Mouse (Mus musculus) 416B (cell line): ENCODE measurements around the gene Lyve1.

ENCODE experiments used
- DNase-seq: peaks from one replicate; pipeline ENCODE4 v3.0.0; 2011; ENCODE audit warnings: low read depth

Gene Lyve1

DNA sequence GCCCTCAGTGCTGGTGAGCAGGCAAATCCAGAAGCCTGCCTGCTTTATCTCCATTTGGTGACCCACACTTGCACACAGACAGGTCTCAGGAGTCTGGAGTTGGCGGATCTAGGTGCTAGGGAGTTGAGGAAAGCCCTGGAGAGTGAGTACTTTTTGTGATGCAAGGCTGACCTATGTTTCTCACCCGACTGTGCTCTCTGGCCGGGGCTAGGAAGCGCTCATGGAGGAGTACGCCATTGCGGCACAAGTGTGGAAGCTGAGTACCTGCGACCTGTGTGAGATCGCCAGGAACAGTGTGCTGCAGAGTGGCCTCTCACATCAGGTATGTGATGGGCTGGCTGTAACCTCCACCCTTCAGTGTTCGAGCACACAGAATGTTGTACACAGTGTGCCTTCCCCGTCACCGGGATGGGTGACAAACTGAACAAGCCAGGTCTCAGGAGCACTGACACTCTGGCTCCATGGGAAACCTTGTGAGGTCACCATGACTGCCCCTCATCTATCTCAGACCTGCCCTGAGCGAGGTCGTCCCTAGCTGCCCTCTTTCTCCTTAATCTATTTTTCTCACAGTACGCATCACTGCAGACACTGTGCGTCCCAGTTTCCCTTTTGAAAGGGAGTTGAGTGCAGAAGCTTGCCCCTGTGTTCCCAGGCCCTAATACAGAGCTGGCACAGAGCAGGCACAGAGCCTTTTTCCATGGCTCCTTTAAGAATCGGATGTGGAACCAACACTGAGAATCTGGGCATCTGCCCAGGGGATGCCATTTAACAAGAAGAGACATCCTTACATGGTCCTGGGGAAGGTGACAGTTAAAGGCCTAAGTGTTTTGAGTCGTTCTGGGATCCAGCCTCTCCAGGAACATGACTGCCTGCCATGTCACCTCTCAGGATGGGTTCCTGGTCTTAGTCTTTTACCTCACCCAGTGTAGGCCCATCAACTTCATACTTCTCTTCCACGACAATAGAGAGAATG, 53.2 kb downstream of the Lyve1 start:
- no peak for DNase-seq

DNA sequence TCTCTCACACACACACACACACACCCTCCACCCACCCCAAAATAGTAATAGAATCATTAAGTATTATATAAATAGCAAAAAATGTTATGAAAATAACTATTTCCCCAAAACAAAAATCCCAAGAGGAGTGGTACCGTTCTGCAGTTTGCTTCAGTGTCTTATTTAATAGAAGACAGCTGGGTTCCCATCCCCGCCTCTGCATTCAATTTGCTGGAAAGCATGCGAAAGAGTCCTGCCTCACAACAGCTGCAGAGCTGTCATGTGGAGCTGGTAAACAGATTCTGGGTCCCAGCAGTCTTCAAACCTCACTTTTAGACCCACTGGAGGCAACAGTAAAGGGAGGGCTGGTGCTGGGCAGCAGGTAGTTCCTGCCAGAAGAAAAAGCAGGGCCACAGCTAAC, 54.1 kb downstream of the Lyve1 start:
- DNase-seq = no peak

DNA sequence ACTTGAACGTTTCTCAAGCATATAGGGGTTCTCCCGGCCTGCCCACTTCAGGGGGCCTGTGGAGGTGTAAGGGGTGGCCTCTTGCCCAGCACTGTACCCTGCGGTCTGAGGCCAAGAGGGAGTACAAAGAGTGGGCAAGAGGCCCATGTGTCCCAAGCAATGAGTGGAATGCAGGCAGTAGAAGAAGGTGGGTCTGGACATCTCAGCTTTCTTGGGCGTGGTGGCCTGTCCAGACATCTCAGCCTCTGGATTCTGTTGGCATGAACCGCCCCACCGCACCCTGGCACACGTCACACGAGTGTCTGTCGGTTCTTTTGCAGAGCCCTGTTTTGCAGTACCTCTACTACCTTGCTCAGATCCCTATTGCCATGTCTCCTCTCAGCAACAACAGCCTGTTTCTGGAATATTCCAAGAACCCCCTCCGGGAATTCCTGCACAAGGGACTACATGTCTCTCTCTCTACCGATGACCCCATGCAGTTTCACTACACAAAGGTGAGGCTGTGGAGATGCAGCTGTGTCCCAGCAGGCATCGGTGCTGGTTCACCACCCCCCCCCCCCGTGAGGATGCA, 55.5 kb downstream of the Lyve1 start:
- DNase-seq = no peak

DNA sequence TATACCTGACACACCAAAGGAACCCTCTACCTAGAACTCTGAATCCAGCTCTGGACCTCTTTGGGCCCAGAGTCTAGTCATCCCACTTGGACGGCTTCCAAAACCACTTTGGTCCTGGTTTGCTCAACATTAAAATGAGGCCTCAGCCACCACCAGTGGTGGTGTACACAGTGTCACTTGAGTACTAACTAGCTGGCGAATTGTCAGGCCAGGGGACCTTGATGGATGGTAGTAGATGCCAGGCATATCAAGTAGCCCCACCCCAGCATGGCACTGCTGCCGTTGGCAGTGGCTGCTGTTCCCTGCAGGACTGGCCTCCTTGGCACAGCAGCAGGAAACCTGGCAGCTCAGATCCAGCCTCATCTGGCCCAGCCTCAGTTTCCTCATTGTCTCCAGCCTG, 58.8 kb downstream of the Lyve1 start:
- peak; percentile 68 for DNase-seq

DNA sequence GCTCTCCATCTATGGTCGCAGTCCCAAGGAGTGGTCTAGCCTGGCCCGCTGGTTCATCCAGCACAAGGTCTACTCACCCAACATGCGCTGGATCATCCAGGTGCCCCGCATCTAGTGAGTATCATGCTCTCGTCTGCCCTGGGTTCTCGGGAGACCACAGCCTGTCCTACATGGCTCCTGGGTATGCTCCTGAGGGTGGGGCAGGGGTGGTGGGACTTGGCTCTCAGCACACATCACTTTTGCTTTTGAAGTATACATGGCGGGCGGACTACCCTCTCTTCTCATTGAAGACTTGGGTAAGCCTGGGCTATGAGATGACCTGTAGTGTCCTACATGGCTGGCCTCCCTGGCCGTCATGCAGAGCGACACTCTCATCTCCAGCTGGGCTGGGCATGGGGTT, 59.9 kb downstream of the Lyve1 start:
- DNase-seq = no peak

DNA sequence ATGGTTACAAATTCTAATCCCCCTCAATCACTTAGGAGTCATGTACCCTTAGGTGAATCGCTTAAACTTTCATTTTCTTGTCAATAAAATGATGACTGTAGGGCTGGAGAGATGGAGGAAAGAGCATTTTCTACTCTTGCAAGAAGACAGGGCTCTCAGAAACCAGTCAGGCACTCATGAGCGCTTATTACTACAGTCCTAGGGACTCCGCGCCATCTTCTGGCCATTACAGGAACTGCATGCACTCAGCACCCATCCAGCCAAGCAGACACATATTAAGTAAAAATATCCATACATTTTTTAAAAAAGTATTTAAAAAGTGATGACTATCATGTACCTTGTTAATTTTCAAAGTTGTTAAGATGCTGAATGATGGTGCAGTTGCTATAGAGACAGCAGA, 62.0 kb downstream of the Lyve1 start:
- peak; percentile 80 for DNase-seq
